Mouse (Mus musculus): ENCODE data around the gene Rufy1. TPM values are rescaled to one million over a fixed set of nuclear protein-coding genes. Genes with fewer than 3 reads are reported as not detected.
A peak's percentile ranks its signal among the peaks of the same experiment; 100 is the strongest.

Gene Rufy1
- polyA plus RNA-seq, 1 experiment = 2.3 TPM

DNA sequence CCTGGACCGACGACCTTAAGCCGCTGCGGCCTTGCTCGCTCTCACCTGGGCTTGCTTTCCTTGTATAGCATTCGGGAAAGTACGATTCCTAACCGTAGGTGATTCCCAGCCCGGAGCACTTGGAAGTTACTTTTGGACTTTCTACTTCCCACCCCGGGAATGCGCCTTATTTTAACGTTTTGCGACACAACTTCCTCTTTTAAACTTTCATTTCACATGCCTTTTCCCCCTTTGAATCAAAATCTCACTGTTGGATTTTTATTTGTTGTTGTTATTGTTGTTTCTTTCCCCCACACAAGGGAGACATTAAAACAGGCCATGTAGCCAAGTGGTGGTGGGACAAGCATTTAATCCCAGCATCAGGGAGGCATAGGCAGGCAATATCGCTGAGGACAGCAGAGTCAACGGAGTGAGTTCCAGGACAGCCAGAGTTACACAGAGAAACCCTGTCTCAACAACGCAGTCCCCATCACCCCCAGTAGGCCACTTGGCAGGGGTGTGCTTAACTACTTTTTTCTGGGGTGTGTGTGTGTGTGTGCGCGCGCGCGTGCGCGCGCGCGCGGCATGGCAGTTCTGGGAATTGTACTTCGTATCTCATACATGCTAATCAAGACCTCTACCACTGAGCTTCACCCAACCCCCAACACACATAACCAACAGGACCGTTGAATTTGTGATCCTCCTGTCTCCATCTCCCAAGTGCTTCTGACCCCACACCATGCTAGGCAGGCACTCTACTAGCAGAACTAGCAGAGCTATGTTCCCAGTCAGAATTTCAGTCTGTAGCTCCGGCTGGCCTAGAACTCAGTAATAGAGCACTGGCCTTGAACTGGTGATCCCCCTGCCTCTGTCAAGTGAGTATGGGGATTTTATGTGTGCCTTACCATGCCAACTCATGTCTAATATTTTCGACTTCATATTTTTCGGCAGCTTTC lies 476 bp upstream of the Rufy1 start:
- Histone ChIP-seq H3K27me3 (replicated peaks) (no peaks in the 10 kb centered on the region), H3K9me3 (no peaks in the 10 kb centered on the region), H3K4me1 (peaks cover 32% of the 10 kb centered on the region), H3K36me3 (replicated peaks; ENCODE audit: low read length) (no peaks in the 10 kb centered on the region), H3K4me3 (replicated peaks) (peak overlapping the region; percentile 97)
- no peak for TF ChIP-seq GATA1 (IDR thresholded peaks at IDR 0.05; ENCODE audit: borderline replicate concordance, low read length)
- no peak for TF ChIP-seq FLI1 (IDR thresholded peaks at IDR 0.05; ENCODE audit: low read length)

DNA sequence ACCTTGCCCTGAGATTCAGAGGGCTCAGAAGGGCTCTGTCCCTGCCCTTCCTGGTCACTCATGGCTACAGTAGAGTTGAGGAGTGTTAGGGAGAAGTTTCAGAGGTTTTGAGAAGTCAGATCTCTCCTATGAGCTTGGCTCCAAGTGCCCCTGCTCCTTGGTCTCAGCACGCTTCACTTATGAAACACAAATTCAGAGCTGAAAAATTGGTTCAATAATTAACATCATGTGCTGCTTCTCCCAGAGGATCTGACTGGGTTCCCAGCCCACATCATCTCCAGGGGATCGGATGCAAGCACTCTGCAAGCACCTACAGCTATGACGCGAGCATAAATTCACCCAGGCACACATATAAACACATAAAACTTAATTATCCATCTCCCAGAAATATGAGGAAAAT lies 4.9 kb downstream of the Rufy1 start:
- TF ChIP-seq GATA1 (IDR thresholded peaks at IDR 0.05; ENCODE audit: borderline replicate concordance, low read length) = no peak
- no peak for TF ChIP-seq FLI1 (IDR thresholded peaks at IDR 0.05; ENCODE audit: low read length)
- H3K27me3 ChIP-seq (replicated peaks) = no peaks in the 10 kb centered on the region

DNA sequence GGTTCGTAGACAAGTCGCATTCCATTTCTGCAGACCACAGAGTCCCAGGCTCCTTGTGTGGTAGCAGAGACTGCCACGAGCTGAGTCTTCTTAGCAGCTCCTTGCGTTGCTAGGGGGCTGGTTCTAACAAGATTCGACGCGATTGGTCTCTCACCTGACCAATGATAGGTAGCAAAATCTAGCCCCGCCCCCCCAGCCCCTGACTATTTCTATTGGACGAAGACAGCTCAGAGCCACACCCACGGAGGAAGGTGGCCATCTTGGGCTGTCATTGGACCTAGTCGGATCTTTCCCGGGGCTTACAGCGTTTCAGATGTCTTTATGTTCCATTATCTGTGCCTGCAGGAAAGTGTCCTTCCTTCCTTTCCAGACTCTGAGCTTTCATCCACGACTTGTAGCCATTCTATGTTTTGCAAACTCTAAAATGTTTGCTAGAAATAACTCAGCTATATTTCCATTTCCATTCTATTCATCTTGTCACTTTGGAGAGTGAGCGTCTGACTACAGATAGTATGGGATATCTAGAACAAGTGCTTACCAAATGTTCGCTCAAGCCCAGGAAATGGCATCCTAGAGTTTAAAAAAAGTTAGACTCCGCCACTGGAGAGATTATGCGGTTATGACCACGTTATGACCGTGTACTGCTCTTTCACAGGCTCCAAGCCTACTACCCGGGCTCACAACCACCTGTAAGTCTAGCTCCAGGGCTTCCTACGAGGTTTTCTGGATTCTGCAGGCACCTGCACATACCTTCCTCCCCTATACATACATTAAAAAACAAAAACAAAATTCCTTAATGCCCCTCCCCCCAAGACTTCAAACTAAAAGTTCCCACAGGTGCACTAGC lies 8.8 kb downstream of the Rufy1 start:
- Histone ChIP-seq H3K4me1 (peaks cover 51% of the 10 kb centered on the region), H3K4me3 (replicated peaks) (peak overlapping the region; percentile 89), H3K27me3 (replicated peaks) (no peaks in the 10 kb centered on the region), H3K36me3 (replicated peaks; ENCODE audit: low read length) (peaks cover 25% of the 10 kb centered on the region), H3K9me3 (no peaks in the 10 kb centered on the region)
- TF ChIP-seq FLI1 (IDR thresholded peaks at IDR 0.05; ENCODE audit: low read length) = no peak
- TF ChIP-seq GATA1 (IDR thresholded peaks at IDR 0.05; ENCODE audit: borderline replicate concordance, low read length) = no peak

More for the DNA sequence above, 4.9 kb downstream of the Rufy1 start:
- Histone ChIP-seq H3K9me3 (no peaks in the 10 kb centered on the region), H3K36me3 (replicated peaks; ENCODE audit: low read length) (peaks cover 2% of the 10 kb centered on the region), H3K4me1 (peaks cover 53% of the 10 kb centered on the region), H3K4me3 (replicated peaks) (no peak overlapping the region)

DNA sequence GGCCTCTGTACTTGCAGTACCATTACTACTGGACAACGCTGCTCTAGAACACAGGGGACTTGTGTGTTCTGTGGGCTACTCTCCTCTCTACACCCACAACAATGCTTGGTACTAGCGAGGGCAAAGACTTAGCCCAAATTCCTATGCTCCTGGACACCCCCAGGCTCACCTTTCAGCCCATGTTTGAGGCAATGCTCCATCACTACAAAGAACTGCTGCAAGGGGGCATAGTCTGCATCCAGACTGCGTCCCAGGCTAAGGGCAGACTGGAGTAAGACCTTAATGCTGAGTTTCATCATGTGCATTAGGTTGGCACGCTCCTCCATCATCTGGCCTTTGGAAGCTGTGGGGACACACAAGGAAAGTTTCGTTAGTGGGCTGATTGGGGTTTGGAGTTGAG lies 9.5 kb downstream of the Rufy1 start:
- Histone ChIP-seq H3K4me1 (peaks cover 44% of the 10 kb centered on the region), H3K36me3 (replicated peaks; ENCODE audit: low read length) (peaks cover 32% of the 10 kb centered on the region), H3K9me3 (no peaks in the 10 kb centered on the region), H3K27me3 (replicated peaks) (no peaks in the 10 kb centered on the region), H3K4me3 (replicated peaks) (peak overlapping the region; percentile 89)
- TF ChIP-seq FLI1 (IDR thresholded peaks at IDR 0.05; ENCODE audit: low read length) (no peak), GATA1 (IDR thresholded peaks at IDR 0.05; ENCODE audit: borderline replicate concordance, low read length) (no peak)

DNA sequence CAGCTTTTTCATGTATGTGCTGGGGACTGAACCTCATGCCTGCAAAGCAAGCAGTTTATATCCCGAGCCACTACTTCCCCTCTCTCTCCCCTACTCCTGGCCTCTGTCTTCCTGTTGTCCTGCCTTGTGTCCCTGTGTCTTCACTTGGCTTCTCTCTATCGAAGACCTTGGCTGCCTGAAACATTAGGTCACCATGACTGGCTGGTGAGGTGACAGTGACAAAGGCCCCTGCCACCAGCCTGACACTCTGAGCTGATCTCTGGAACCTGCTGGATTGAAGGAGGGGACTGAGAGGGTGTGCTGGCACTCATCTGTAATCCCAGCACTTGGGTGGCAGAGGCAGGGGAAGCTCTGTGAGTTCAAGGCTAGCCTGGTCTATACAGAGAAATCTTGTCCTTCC lies 13.1 kb downstream of the Rufy1 start:
- TF ChIP-seq FLI1 (IDR thresholded peaks at IDR 0.05; ENCODE audit: low read length) (no peak), GATA1 (IDR thresholded peaks at IDR 0.05; ENCODE audit: borderline replicate concordance, low read length) (no peak)
- no peaks in the 10 kb centered on the region for H3K9me3 ChIP-seq
- H3K4me1 ChIP-seq = peaks cover 35% of the 10 kb centered on the region
- H3K36me3 ChIP-seq (replicated peaks; ENCODE audit: low read length) = peaks cover 55% of the 10 kb centered on the region
- H3K4me3 ChIP-seq (replicated peaks) = no peak overlapping the region
- H3K27me3 ChIP-seq (replicated peaks) = no peaks in the 10 kb centered on the region

DNA sequence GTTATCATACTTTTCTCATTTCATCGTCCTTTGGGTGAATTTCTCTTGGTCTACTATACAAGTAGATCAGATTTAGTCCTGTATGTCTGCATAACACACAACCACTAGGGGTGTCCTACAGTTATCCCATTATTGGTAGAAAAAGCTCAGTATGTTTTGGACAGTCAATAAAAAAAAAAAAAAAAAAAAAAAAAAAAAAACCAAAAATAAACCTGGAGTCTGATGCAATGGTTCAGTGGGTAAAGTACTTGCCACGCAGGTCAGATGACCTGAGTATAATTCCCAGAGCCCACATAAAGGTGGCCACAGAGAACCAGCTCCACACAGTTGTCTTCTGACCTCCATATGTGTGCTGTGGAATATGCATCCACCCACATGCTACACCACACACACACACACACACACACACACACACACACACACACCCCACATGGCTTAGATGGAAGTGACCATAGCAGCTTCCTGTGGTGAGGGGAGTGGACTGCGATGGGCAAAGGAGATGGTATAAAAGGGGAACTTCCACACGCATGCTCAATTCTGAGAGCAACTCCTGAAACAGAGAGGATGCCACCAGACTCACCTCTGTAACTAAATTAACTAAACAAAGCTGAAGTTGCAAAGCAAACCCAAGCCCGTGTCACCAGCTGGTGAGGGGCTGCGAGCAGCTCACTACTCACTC lies 15.2 kb downstream of the Rufy1 start:
- Histone ChIP-seq H3K27me3 (replicated peaks) (no peaks in the 10 kb centered on the region), H3K4me3 (replicated peaks) (no peak overlapping the region), H3K9me3 (no peaks in the 10 kb centered on the region), H3K36me3 (replicated peaks; ENCODE audit: low read length) (peaks cover 62% of the 10 kb centered on the region), H3K4me1 (peaks cover 13% of the 10 kb centered on the region)
- no peak for TF ChIP-seq FLI1 (IDR thresholded peaks at IDR 0.05; ENCODE audit: low read length)
- TF ChIP-seq GATA1 (IDR thresholded peaks at IDR 0.05; ENCODE audit: borderline replicate concordance, low read length) = no peak

DNA sequence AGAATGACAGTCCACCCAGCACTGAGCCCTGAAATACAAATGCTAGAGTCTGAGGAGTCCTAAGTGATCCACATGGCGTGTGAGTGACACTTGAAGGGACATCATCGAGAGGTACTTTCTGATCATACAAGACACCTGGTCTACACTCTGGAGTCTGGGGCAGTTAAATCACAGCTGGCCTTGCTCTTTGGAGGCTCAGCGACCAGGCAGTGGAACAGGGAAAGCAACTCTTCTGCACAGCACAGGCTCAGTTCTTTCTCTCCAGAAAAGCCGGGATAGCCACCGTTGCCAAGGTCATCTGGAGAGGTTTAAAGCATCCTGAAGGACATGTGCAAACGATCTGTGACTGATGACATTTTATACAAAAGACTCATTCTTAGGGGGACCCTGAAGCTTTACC lies 23.7 kb downstream of the Rufy1 start:
- H3K27me3 ChIP-seq (replicated peaks) = no peaks in the 10 kb centered on the region
- H3K4me3 ChIP-seq (replicated peaks) = no peak overlapping the region
- H3K9me3 ChIP-seq = no peaks in the 10 kb centered on the region
- peaks cover 12% of the 10 kb centered on the region; the same call in 1 of the 2 replicates for H3K4me1 ChIP-seq
- peaks cover 71% of the 10 kb centered on the region for H3K36me3 ChIP-seq (replicated peaks; ENCODE audit: low read length)
- TF ChIP-seq GATA1 (IDR thresholded peaks at IDR 0.05; ENCODE audit: borderline replicate concordance, low read length) (no peak), FLI1 (IDR thresholded peaks at IDR 0.05; ENCODE audit: low read length) (no peak)

DNA sequence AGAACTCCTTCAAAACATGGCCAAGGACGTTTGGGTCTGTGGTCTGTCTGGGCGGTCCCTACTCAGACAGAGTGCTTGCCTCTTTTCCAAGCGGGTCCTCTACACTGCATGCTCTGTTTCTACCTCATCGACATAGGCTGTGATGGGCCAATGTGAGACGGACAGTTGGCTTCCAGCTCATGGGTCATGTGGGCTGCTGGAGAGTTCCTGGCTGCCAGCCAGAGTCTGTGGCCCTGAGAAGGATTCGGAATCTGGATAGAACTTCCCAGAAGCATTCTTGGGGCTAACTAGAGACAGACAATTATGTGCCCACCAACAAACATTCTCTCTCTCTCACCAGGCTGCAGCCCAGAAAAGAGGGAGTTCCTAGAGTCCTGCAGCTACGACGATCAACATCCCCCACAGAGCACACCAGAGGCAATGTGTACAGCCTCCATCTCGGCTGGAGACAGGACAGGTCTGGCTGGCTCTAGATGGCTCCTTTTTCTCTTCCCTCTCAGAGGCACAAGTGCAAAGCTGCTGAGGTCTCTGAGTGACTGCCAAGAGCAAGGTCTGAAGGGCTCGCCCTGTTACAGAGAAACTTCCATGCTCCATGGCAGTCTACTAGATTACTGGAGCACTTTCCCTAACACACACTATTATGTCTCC lies 27.4 kb downstream of the Rufy1 start:
- no peaks in the 10 kb centered on the region for H3K27me3 ChIP-seq (replicated peaks)
- no peak overlapping the region for H3K4me3 ChIP-seq (replicated peaks)
- peaks cover 73% of the 10 kb centered on the region for H3K36me3 ChIP-seq (replicated peaks; ENCODE audit: low read length)

DNA sequence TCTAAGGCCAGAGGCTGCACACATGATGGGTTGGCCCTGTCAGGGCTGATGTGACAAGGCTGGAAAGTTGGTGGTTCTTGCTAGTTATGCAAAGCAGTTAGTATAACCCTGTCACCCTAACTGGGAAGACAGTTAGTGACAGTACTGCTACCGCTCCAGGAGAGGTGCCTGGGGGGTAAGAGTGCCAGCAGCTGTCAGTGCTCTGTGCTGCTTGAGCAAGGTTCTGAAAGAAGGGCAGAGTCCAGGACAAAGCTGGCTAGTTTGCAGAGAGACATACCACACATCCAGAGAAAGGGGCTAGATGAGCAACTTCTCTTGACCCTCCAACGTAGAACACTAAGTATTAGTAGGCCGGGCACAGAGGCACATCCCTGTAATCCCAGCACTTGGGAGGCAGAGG lies 28.4 kb downstream of the Rufy1 start:
- no peak for TF ChIP-seq GATA1 (IDR thresholded peaks at IDR 0.05; ENCODE audit: borderline replicate concordance, low read length)
- TF ChIP-seq FLI1 (IDR thresholded peaks at IDR 0.05; ENCODE audit: low read length) = no peak
- no peaks in the 10 kb centered on the region for H3K27me3 ChIP-seq (replicated peaks)
- peaks cover 80% of the 10 kb centered on the region for H3K36me3 ChIP-seq (replicated peaks; ENCODE audit: low read length)
- no peaks in the 10 kb centered on the region for H3K9me3 ChIP-seq
- H3K4me1 ChIP-seq = peaks cover 24% of the 10 kb centered on the region
- H3K4me3 ChIP-seq (replicated peaks) = no peak overlapping the region

More for the DNA sequence above, 27.4 kb downstream of the Rufy1 start:
- Histone ChIP-seq H3K9me3 (no peaks in the 10 kb centered on the region), H3K4me1 (peaks cover 17% of the 10 kb centered on the region)
- TF ChIP-seq FLI1 (IDR thresholded peaks at IDR 0.05; ENCODE audit: low read length) = no peak
- no peak for TF ChIP-seq GATA1 (IDR thresholded peaks at IDR 0.05; ENCODE audit: borderline replicate concordance, low read length)

Data from megakaryocyte, embryonic 14.5 days (primary cell).